Mouse (Mus musculus) limb, embryonic 14.5 days (tissue): ENCODE results near the gene Hyal1. TPM values are rescaled to one million over a fixed set of nuclear protein-coding genes. Genes with fewer than 3 reads are reported as not detected.

Experiments
- ATAC-seq: fragments of 200-750 bp; cut with Nextera tagmentation; 2 replicates; pipeline ENCODE4 v1.8.0; 2017; ENCODE audit warnings: low read depth, moderate number of reproducible peaks, moderate TSS enrichment; ENCODE audit not compliant: low FRiP score
- DNase-seq: peaks from one replicate; pipeline ENCODE4 v3.0.0-alpha.2; 2015; ENCODE audit warnings: low spot score
- H3K27ac ChIP-seq: fragments of 300-500 bp; sonication (generic); replicated peaks from 2 replicates; pipeline ENCODE4 v1.5.1; 2014; ENCODE audit warnings: low read depth, mild to moderate bottlenecking, low read length, moderate library complexity, mixed read lengths
- H3K27me3 ChIP-seq: fragments of 300-500 bp; sonication (generic); 2 replicates; pipeline ENCODE4 v1.6.1; 2014; ENCODE audit warnings: low read length, mixed read lengths; ENCODE audit not compliant: control insufficient read depth, insufficient read depth
- H3K36me3 ChIP-seq: fragments of 300-500 bp; sonication (generic); 2 replicates; pipeline ENCODE4 v1.6.1; 2014; ENCODE audit warnings: mild to moderate bottlenecking, low read length, moderate library complexity, mixed read lengths; ENCODE audit not compliant: control insufficient read depth, insufficient read depth
- H3K4me1 ChIP-seq: fragments of 300-500 bp; sonication (generic); 2 replicates; pipeline ENCODE4 v1.6.1; 2014; ENCODE audit warnings: antibody characterized with exemption, low read length, mixed read lengths; ENCODE audit not compliant: control insufficient read depth, insufficient read depth
- H3K4me2 ChIP-seq: fragments of 300-500 bp; sonication (generic); replicated peaks from 2 replicates; pipeline ENCODE4 v1.6.1; 2014; ENCODE audit warnings: low read depth, mild to moderate bottlenecking, low read length, moderate library complexity; ENCODE audit not compliant: severe bottlenecking
- H3K4me3 ChIP-seq: fragments of 300-500 bp; sonication (generic); replicated peaks from 2 replicates; pipeline ENCODE4 v1.5.1; 2014; ENCODE audit warnings: low read length
- H3K9ac ChIP-seq: fragments of 300-500 bp; sonication (generic); 2 replicates; pipeline ENCODE4 v1.6.1; 2014; ENCODE audit warnings: mild to moderate bottlenecking, low read depth, low read length, moderate library complexity; ENCODE audit not compliant: severe bottlenecking
- H3K9me3 ChIP-seq: fragments of 300-500 bp; sonication (generic); 2 replicates; pipeline ENCODE4 v1.6.1; 2016; ENCODE audit warnings: low read length; ENCODE audit not compliant: control insufficient read depth
- POLR2A ChIP-seq: fragments of 200-500 bp; IDR thresholded peaks from 2 replicates; pipeline ENCODE4 v1.8.0; 2012; ENCODE audit warnings: inconsistent platforms, mild to moderate bottlenecking, moderate library complexity, borderline replicate concordance; ENCODE audit not compliant: insufficient read depth, insufficient read length; ENCODE audit errors: extremely low read depth
- WGBS: fragments of 180-500 bp; shearing (Covaris S2); extraction: QIAGEN DNeasy Blood & Tissue Kit; methylation state at CpG from one replicate; pipeline ENCODE4 v1.1.7; 2014; 5-methylcytosine and 5-hydroxymethylcytosine counted together
- polyA plus RNA-seq, 2 experiments: library from polyadenylated mRNA; depleted of rRNA in 1 of 2; stranded (reverse) in 1 of 2; unstranded in 1 of 2; fragments of >200 nt; fragmentation: Nextera tagmentation in 1 of 2; extraction: Ambion mirVana in 1 of 2; gene quantifications; 2 replicates each; pipeline versions ENCODE4 v1.2.1 to v1.2.3; 2012 to 2014

Gene Hyal1
- polyA plus RNA-seq, 2 experiments, result 6.9 to 11.1 TPM

DNA sequence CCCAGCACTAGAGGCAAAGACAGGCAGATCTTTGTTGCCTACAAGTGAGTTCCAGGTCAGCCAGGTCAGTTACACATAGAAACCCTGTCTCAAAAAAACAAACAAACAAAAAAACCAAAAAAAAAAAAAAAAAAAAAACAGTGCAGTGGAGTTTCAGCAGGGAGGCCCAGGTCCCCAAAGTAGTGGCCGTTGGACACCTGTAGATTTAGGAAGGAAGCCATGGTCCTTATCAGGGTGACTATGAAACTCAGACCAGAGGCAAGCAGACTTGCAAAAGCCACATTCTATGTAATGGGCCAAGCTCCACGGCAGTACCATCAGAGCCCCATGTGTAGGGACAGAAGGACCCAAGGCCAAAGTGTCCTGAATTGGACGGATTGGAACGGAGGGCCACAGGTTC is 4.9 kb downstream of the Hyal1 start:
- WGBS, result 76% methylated on average over 4 of the region's 4 CpGs
- H3K27ac ChIP-seq, result peak overlapping the region; percentile 91; the same call in 1 of the 2 replicates
- DNase-seq (no peak), ATAC-seq (no peak)
- peaks cover 23% of the 10 kb centered on the region for H3K4me1 ChIP-seq
- no peak for TF ChIP-seq POLR2A
- no peaks in the 10 kb centered on the region for H3K9me3 ChIP-seq
- H3K4me2 ChIP-seq, result peak overlapping the region; percentile 83
- H3K4me3 ChIP-seq, result peak overlapping the region; percentile 57
- no peaks in the 10 kb centered on the region for H3K27me3 ChIP-seq
- peak overlapping the region; percentile 77 for H3K9ac ChIP-seq
- peaks cover 13% of the 10 kb centered on the region for H3K36me3 ChIP-seq

DNA sequence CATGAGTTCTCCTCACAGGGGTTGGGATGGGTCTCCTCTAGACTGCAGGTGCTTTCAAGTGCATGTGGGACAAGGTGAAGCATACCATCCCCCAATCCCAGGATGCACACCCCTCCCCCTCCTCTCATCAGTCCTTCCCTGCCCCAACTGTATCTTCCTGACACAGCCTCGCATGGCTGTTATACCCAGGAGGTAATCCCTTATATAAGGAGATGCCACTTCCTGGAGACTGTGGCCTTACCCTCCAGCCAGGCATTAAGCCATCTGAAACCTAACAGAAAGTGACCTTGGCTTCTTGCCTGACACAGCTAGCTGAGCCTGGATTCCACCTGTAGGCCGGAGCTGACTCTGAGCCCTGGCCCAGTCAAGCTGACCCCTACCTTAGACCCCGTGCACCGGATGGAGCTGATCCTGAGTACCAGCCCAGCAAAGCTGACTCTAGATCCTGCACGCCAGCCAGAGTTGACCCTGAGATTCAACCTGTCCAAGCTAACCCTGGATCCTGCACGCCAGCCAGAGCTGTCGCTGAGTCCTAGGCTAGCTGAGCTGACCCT is 5.9 kb downstream of the Hyal1 start:
- 89% methylated on average over 7 of the region's 7 CpGs for WGBS

DNA sequence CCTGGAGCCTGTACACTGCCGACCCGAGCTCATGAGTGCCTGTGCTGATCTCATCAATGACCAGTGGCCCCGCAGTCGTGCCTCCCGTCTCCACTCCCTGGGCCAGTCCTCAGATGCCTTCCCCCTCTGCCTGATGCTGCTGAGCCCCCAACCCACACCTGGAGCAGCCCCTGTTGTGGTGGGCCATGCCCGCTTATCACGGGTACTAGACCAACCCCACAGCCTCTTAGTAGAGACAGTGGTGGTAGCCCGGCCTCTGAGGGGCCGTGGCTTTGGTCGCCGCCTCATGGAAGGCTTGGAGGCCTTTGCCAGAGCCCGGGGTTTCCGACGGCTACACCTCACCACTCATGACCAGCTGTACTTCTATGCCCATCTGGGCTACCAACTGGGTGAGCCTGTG is 6.4 kb downstream of the Hyal1 start:
- no peak for DNase-seq
- WGBS, result 93% methylated on average over 14 of the region's 14 CpGs
- H3K27me3 ChIP-seq, result no peaks in the 10 kb centered on the region
- H3K36me3 ChIP-seq, result peaks cover 13% of the 10 kb centered on the region
- H3K9ac ChIP-seq, result no peak overlapping the region
- no peaks in the 10 kb centered on the region for H3K9me3 ChIP-seq
- peaks cover 14% of the 10 kb centered on the region for H3K4me1 ChIP-seq
- TF ChIP-seq POLR2A, result no peak
- H3K4me2 ChIP-seq, result no peak overlapping the region
- ATAC-seq, result no peak
- H3K27ac ChIP-seq, result no peak overlapping the region
- no peak overlapping the region for H3K4me3 ChIP-seq

More for the DNA sequence above, 5.9 kb downstream of the Hyal1 start:
- Histone ChIP-seq H3K27ac (no peak overlapping the region), H3K4me3 (no peak overlapping the region), H3K4me1 (peaks cover 13% of the 10 kb centered on the region), H3K4me2 (no peak overlapping the region), H3K9me3 (no peaks in the 10 kb centered on the region), H3K27me3 (no peaks in the 10 kb centered on the region), H3K9ac (no peak overlapping the region), H3K36me3 (peaks cover 13% of the 10 kb centered on the region)
- ATAC-seq (no peak), DNase-seq (no peak)
- no peak for TF ChIP-seq POLR2A

DNA sequence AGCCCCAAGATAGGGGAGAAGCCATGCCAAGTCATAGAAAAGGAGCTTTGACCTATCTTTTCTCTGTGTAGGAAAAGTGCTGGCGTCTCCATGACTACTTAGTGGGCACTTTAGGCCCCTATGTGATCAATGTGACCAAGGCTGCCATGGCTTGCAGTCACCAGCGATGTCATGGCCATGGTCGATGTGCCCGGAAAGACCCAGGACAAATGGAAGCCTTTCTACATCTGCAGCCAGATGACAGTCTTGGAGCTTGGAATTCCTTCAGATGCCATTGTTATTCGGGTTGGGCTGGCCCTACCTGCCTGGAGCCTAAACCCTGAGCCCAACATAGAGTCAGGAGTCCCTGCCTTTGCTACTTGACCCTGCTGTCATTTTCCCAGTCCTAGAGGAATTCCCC is 9.8 kb downstream of the Hyal1 start:
- TF ChIP-seq POLR2A, result no peak
- DNase-seq, result no peak
- ATAC-seq, result no peak
- WGBS, result 93% methylated on average over 5 of the region's 5 CpGs
- Histone ChIP-seq H3K4me3 (no peak overlapping the region), H3K9me3 (no peaks in the 10 kb centered on the region), H3K36me3 (peaks cover 27% of the 10 kb centered on the region), H3K4me2 (no peak overlapping the region), H3K27ac (no peak overlapping the region), H3K27me3 (no peaks in the 10 kb centered on the region), H3K4me1 (peaks cover 12% of the 10 kb centered on the region), H3K9ac (no peak overlapping the region)

DNA sequence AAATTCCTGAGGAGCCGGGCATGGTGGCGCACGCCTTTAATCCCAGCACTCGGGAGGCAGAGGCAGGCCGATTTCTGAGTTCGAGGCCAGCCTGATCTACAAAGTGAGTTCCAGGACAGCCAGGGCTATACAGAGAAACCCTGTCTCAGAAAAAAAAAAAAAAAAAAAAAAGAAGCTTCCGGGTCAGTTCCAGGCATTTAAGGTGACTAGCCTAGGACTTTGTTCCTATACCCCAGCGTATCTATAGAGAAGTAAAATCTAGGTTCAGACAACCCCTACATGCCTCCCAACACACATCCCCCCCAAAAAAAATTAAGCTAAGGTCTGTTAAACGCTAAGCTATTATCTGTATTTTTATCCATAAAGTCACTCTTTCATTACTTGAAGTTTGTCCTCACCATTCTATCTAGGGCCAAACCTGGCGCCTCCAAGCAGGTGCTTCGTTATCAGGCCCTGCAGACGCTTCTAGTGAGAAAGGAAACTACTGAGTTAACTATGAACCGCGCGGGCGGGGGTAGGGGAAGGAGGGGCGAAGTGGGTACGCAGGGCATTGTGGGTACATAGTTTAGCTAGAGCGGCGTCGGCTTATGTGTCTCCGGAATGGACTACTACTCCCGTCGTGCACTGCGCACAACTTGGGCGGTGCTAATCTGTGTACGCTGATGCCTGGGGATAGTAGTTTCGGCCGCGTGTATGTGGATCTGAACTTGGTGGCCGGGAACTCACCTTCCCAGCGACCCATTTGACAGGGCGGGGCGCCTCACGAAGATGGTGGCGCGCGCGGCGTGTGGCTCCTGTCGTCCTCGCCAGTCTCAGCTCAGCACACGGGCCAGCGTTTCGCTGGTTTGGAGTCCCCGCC is 10.5 kb downstream of the Hyal1 start, which contains the start of gene Ifrd2:
Ifrd2 (plus strand) TSS at position 669 of the 859 bp plus-strand sequence.
- Histone ChIP-seq H3K9ac (peak within 1 kb of the TSS; percentile 63), H3K4me3 (peak within 1 kb of the TSS; percentile 80), H3K9me3 (no peaks in the 10 kb centered on the region), H3K4me1 (peaks cover 7% of the 10 kb centered on the region), H3K27ac (no peak within 1 kb of the TSS), H3K27me3 (no peaks in the 10 kb centered on the region), H3K4me2 (peak within 1 kb of the TSS; percentile 76), H3K36me3 (peaks cover 34% of the 10 kb centered on the region)
- 15% methylated on average over 38 of the region's 46 CpGs for WGBS
- TF ChIP-seq POLR2A, result 0 out of 2 replicates have a peak, but pooled peaks have one; percentile 11
- ATAC-seq (peak; percentile 99), DNase-seq (peak; percentile 100)
